Mouse (Mus musculus): ENCODE data around the gene Sun3. TPM values are rescaled to one million over a fixed set of nuclear protein-coding genes. Genes with fewer than 3 reads are reported as not detected.

Sun3 gene
- total RNA-seq (2014; rRNA removed) (0.67 and 1.8 TPM in 2 replicates), polyA plus RNA-seq (2012; rRNA removed) (0.11 and 0.17 TPM in 2 replicates)

- WGBS = under 1% methylated on average over 18 of the region's 18 CpGs
- peak within 1 kb of the TSS; percentile 50 for H3K27ac ChIP-seq (replicated peaks; ENCODE audit: insufficient read depth, low read depth, low read length)
- H3K4me3 ChIP-seq (ENCODE audit: insufficient read depth, low read depth, low read length) = peak within 1 kb of the TSS; percentile 55
- H3K4me1 ChIP-seq (ENCODE audit: control insufficient read depth, insufficient read depth, low read length) = peaks cover 3% of the 10 kb centered on the region; the same call in 1 of the 2 replicates
- no peaks in the 10 kb centered on the region for H3K27me3 ChIP-seq (ENCODE audit: control insufficient read depth, insufficient read depth, low read length)
- H3K79me2 ChIP-seq (ENCODE audit: control insufficient read depth, insufficient read depth, low read length) = no peaks in the 10 kb centered on the region
- TF ChIP-seq CTCF (IDR thresholded peaks at IDR 0.05; ENCODE audit: low read depth, low read length) (no peak), POLR2A (IDR thresholded peaks at IDR 0.05; ENCODE audit: extremely low read depth, insufficient read depth, low read length) (no peak)
- H3K36me3 ChIP-seq (ENCODE audit: control insufficient read depth, insufficient read depth, low read length) = no peaks in the 10 kb centered on the region
- DNase-seq (ENCODE audit: extremely low read depth, low read depth, low spot score) = peak; percentile 80
- H3K9ac ChIP-seq (ENCODE audit: low read depth, low read length) = peak within 1 kb of the TSS; percentile 38
Observed at GRCm38 (mm10) chr11:9048703-9049060, at the start of gene Sun3. Gene Sun3 (minus strand): TSS chr11:9048991.

- Histone ChIP-seq H3K4me1 (ENCODE audit: control insufficient read depth, insufficient read depth, low read length) (no peaks in the 10 kb centered on the region), H3K79me2 (ENCODE audit: control insufficient read depth, insufficient read depth, low read length) (no peaks in the 10 kb centered on the region), H3K9ac (ENCODE audit: low read depth, low read length) (no peak overlapping the region), H3K27ac (replicated peaks; ENCODE audit: insufficient read depth, low read depth, low read length) (no peak overlapping the region), H3K36me3 (ENCODE audit: control insufficient read depth, insufficient read depth, low read length) (no peaks in the 10 kb centered on the region), H3K4me3 (ENCODE audit: insufficient read depth, low read depth, low read length) (no peak overlapping the region), H3K27me3 (ENCODE audit: control insufficient read depth, insufficient read depth, low read length) (no peaks in the 10 kb centered on the region)
- no peak for DNase-seq (ENCODE audit: extremely low read depth, low read depth, low spot score)
- TF ChIP-seq POLR2A (IDR thresholded peaks at IDR 0.05; ENCODE audit: extremely low read depth, insufficient read depth, low read length) = no peak
- TF ChIP-seq CTCF (IDR thresholded peaks at IDR 0.05; ENCODE audit: low read depth, low read length) = no peak
- 92% methylated on average over 3 of the region's 3 CpGs for WGBS
Observed at GRCm38 (mm10) chr11:9076444-9076843, 27.7 kb upstream of the Sun3 start.

- WGBS = 71% methylated on average over 5 of the region's 5 CpGs
- no peak overlapping the region for H3K27ac ChIP-seq (replicated peaks; ENCODE audit: insufficient read depth, low read depth, low read length)
- TF ChIP-seq CTCF (IDR thresholded peaks at IDR 0.05; ENCODE audit: low read depth, low read length) (no peak), POLR2A (IDR thresholded peaks at IDR 0.05; ENCODE audit: extremely low read depth, insufficient read depth, low read length) (no peak)
Observed at GRCm38 (mm10) chr11:9060484-9060883, 11.7 kb upstream of the Sun3 start.

GRCm38 (mm10) chr11:9060029-9060428, 11.2 kb upstream of the Sun3 start:
- no peak for TF ChIP-seq POLR2A (IDR thresholded peaks at IDR 0.05; ENCODE audit: extremely low read depth, insufficient read depth, low read length)
- TF ChIP-seq CTCF (IDR thresholded peaks at IDR 0.05; ENCODE audit: low read depth, low read length) = no peak
- no peak for DNase-seq (ENCODE audit: extremely low read depth, low read depth, low spot score)
- Histone ChIP-seq H3K27ac (replicated peaks; ENCODE audit: insufficient read depth, low read depth, low read length) (no peak overlapping the region), H3K27me3 (ENCODE audit: control insufficient read depth, insufficient read depth, low read length) (no peaks in the 10 kb centered on the region), H3K4me3 (ENCODE audit: insufficient read depth, low read depth, low read length) (no peak overlapping the region), H3K4me1 (ENCODE audit: control insufficient read depth, insufficient read depth, low read length) (no peaks in the 10 kb centered on the region), H3K36me3 (ENCODE audit: control insufficient read depth, insufficient read depth, low read length) (no peaks in the 10 kb centered on the region), H3K9ac (ENCODE audit: low read depth, low read length) (no peak overlapping the region), H3K79me2 (ENCODE audit: control insufficient read depth, insufficient read depth, low read length) (no peaks in the 10 kb centered on the region)
- 79% methylated on average over 1 of the region's 1 CpGs for WGBS

More at GRCm38 (mm10) chr11:9060484-9060883, 11.7 kb upstream of the Sun3 start:
- Histone ChIP-seq H3K4me3 (ENCODE audit: insufficient read depth, low read depth, low read length) (no peak overlapping the region), H3K9ac (ENCODE audit: low read depth, low read length) (no peak overlapping the region), H3K36me3 (ENCODE audit: control insufficient read depth, insufficient read depth, low read length) (no peaks in the 10 kb centered on the region), H3K4me1 (ENCODE audit: control insufficient read depth, insufficient read depth, low read length) (no peaks in the 10 kb centered on the region), H3K79me2 (ENCODE audit: control insufficient read depth, insufficient read depth, low read length) (no peaks in the 10 kb centered on the region), H3K27me3 (ENCODE audit: control insufficient read depth, insufficient read depth, low read length) (no peaks in the 10 kb centered on the region)
- DNase-seq (ENCODE audit: extremely low read depth, low read depth, low spot score) = no peak

GRCm38 (mm10) chr11:9057711-9058110, 8.9 kb upstream of the Sun3 start:
- 89% methylated on average over 4 of the region's 4 CpGs for WGBS
- H3K4me3 ChIP-seq (ENCODE audit: insufficient read depth, low read depth, low read length) = no peak overlapping the region
- H3K4me1 ChIP-seq (ENCODE audit: control insufficient read depth, insufficient read depth, low read length) = no peaks in the 10 kb centered on the region
- H3K79me2 ChIP-seq (ENCODE audit: control insufficient read depth, insufficient read depth, low read length) = no peaks in the 10 kb centered on the region
- DNase-seq (ENCODE audit: extremely low read depth, low read depth, low spot score) = no peak
- no peak overlapping the region for H3K9ac ChIP-seq (ENCODE audit: low read depth, low read length)
- H3K27me3 ChIP-seq (ENCODE audit: control insufficient read depth, insufficient read depth, low read length) = no peaks in the 10 kb centered on the region
- no peak overlapping the region for H3K27ac ChIP-seq (replicated peaks; ENCODE audit: insufficient read depth, low read depth, low read length)
- no peak for TF ChIP-seq CTCF (IDR thresholded peaks at IDR 0.05; ENCODE audit: low read depth, low read length)
- TF ChIP-seq POLR2A (IDR thresholded peaks at IDR 0.05; ENCODE audit: extremely low read depth, insufficient read depth, low read length) = no peak
- no peaks in the 10 kb centered on the region for H3K36me3 ChIP-seq (ENCODE audit: control insufficient read depth, insufficient read depth, low read length)

- Histone ChIP-seq H3K36me3 (ENCODE audit: control insufficient read depth, insufficient read depth, low read length) (no peaks in the 10 kb centered on the region), H3K9ac (ENCODE audit: low read depth, low read length) (no peak overlapping the region), H3K27me3 (ENCODE audit: control insufficient read depth, insufficient read depth, low read length) (no peaks in the 10 kb centered on the region), H3K4me3 (ENCODE audit: insufficient read depth, low read depth, low read length) (no peak overlapping the region), H3K4me1 (ENCODE audit: control insufficient read depth, insufficient read depth, low read length) (no peaks in the 10 kb centered on the region), H3K27ac (replicated peaks; ENCODE audit: insufficient read depth, low read depth, low read length) (no peak overlapping the region), H3K79me2 (ENCODE audit: control insufficient read depth, insufficient read depth, low read length) (no peaks in the 10 kb centered on the region)
- 85% methylated on average over 2 of the region's 2 CpGs for WGBS
- TF ChIP-seq POLR2A (IDR thresholded peaks at IDR 0.05; ENCODE audit: extremely low read depth, insufficient read depth, low read length) = no peak
- no peak for TF ChIP-seq CTCF (IDR thresholded peaks at IDR 0.05; ENCODE audit: low read depth, low read length)
- no peak for DNase-seq (ENCODE audit: extremely low read depth, low read depth, low spot score)
Observed at GRCm38 (mm10) chr11:9056937-9057336, 8.1 kb upstream of the Sun3 start.
